ENCODE assay signal across 17 mouse cellular contexts in genomic region chr1:126637515-126637914, GRCm38 (mm10).
"Had no signal": no experiment of that assay in that cellular context is flagged by ENCODE, and none has a peak within 500 bp of the region (broad histone marks: within the 10 kb centered on the region; RNA-seq: fewer than 3 reads in every experiment).

No protein-coding gene starts in this region.

- H3K4me1 ChIP-seq: liver, embryonic 13.5 days; liver, embryonic 15.5 days; megakaryocyte, embryonic 14.5 days; midbrain, embryonic 12.5 days; neural tube, embryonic 12.5 days; stomach, embryonic 15.5 days had no signal

- H3K4me2 ChIP-seq: liver, embryonic 11.5 days; liver, embryonic 13.5 days; liver, embryonic 15.5 days; midbrain, embryonic 12.5 days; neural tube, embryonic 12.5 days; stomach, embryonic 15.5 days had no signal

- DNase-seq: liver; liver, embryonic 13.5 days; liver, postnatal 0 days; midbrain, embryonic 14.5 days; right cerebral cortex, postnatal 14 days; thymus, adult 2 months; thymus, postnatal 25 days; thymus, postnatal 4 days had no signal

- H3K27ac ChIP-seq: liver, embryonic 13.5 days; liver, embryonic 15.5 days; macrophage; midbrain, embryonic 12.5 days; neural tube, embryonic 12.5 days; stomach, embryonic 15.5 days; stomach, postnatal 0 days had no signal

- H3K9me3 ChIP-seq: liver, embryonic 13.5 days; liver, embryonic 15.5 days; midbrain, embryonic 12.5 days; neural tube, embryonic 12.5 days; stomach, embryonic 15.5 days had no signal

- H3K36me3 ChIP-seq: liver, embryonic 13.5 days; liver, embryonic 15.5 days; midbrain, embryonic 12.5 days; neural tube, embryonic 12.5 days; stomach, embryonic 15.5 days had no signal

- H3K9ac ChIP-seq: liver, embryonic 13.5 days; liver, embryonic 15.5 days; liver, postnatal 0 days; midbrain, embryonic 12.5 days; neural tube, embryonic 12.5 days; stomach, embryonic 15.5 days had no signal

- ATAC-seq: liver, postnatal 0 days; midbrain, embryonic 16.5 days had no signal

- H3K4me3 ChIP-seq: liver, embryonic 13.5 days; liver, embryonic 15.5 days; megakaryocyte, embryonic 14.5 days; midbrain, embryonic 12.5 days; neural tube, embryonic 12.5 days; stomach, embryonic 15.5 days had no signal

- H3K27me3 ChIP-seq: liver, embryonic 13.5 days; liver, embryonic 15.5 days; megakaryocyte, embryonic 14.5 days; midbrain, embryonic 12.5 days; neural tube, embryonic 12.5 days; stomach, embryonic 15.5 days had no signal
